Mouse (Mus musculus) kidney, embryonic 14.5 days (tissue): Measurements from ENCODE around the gene Sergef. TPM values are rescaled to one million over a fixed set of nuclear protein-coding genes. Genes with fewer than 3 reads are reported as not detected.

Source experiments
- ATAC-seq: fragments of 200-750 bp; cut with Nextera tagmentation; 2 replicates; pipeline ENCODE4 v1.8.0; 2017; ENCODE audit warnings: moderate number of reproducible peaks, mild to moderate bottlenecking, moderate TSS enrichment, moderate library complexity; ENCODE audit not compliant: low FRiP score, low TSS enrichment
- H3K27ac ChIP-seq: fragments of 300-500 bp; sonication (generic); 2 replicates; pipeline ENCODE4 v1.5.1; 2014; ENCODE audit warnings: low read depth, mild to moderate bottlenecking, low read length, moderate library complexity, mixed read lengths
- H3K27me3 ChIP-seq: fragments of 300-500 bp; sonication (generic); 2 replicates; pipeline ENCODE4 v1.6.1; 2014; ENCODE audit warnings: mild to moderate bottlenecking, low read length; ENCODE audit not compliant: control insufficient read depth, insufficient read depth
- H3K36me3 ChIP-seq: fragments of 300-500 bp; sonication (generic); 2 replicates; pipeline ENCODE4 v1.6.1; 2014; ENCODE audit warnings: low read length, mixed read lengths; ENCODE audit not compliant: control insufficient read depth, insufficient read depth
- H3K4me1 ChIP-seq: fragments of 300-500 bp; sonication (generic); 2 replicates; pipeline ENCODE4 v1.6.1; 2014; ENCODE audit warnings: low read length, mixed read lengths; ENCODE audit not compliant: control insufficient read depth, insufficient read depth
- H3K4me2 ChIP-seq: fragments of 300-500 bp; sonication (generic); replicated peaks from 2 replicates; pipeline ENCODE4 v1.6.1; 2014; ENCODE audit warnings: low read depth, mild to moderate bottlenecking, low read length
- H3K4me3 ChIP-seq: fragments of 300-500 bp; sonication (generic); 2 replicates; pipeline ENCODE4 v1.5.1; 2014; ENCODE audit warnings: mild to moderate bottlenecking, low read length
- H3K9ac ChIP-seq: fragments of 300-500 bp; sonication (generic); 2 replicates; pipeline ENCODE4 v1.6.1; 2014; ENCODE audit warnings: low read depth, mild to moderate bottlenecking, low read length, moderate library complexity
- H3K9me3 ChIP-seq: fragments of 300-500 bp; sonication (generic); 2 replicates; pipeline ENCODE4 v1.6.1; 2016; ENCODE audit warnings: low read length; ENCODE audit not compliant: control insufficient read depth
- WGBS: fragments of 180-500 bp; shearing (Covaris S2); extraction: QIAGEN DNeasy Blood & Tissue Kit; methylation state at CpG from one replicate; pipeline ENCODE4 v1.1.7; 2014; 5-methylcytosine and 5-hydroxymethylcytosine counted together
- polyA plus RNA-seq: library from polyadenylated mRNA; unstranded; fragments of >200 nt; fragmentation: Nextera tagmentation; extraction: Ambion mirVana; gene quantifications from 2 replicates; pipeline ENCODE4 v1.2.1, GENCODE M21; 2014

The Sergef gene
- polyA plus RNA-seq, 1 experiment from 2014 or later: 15.7 TPM

DNA sequence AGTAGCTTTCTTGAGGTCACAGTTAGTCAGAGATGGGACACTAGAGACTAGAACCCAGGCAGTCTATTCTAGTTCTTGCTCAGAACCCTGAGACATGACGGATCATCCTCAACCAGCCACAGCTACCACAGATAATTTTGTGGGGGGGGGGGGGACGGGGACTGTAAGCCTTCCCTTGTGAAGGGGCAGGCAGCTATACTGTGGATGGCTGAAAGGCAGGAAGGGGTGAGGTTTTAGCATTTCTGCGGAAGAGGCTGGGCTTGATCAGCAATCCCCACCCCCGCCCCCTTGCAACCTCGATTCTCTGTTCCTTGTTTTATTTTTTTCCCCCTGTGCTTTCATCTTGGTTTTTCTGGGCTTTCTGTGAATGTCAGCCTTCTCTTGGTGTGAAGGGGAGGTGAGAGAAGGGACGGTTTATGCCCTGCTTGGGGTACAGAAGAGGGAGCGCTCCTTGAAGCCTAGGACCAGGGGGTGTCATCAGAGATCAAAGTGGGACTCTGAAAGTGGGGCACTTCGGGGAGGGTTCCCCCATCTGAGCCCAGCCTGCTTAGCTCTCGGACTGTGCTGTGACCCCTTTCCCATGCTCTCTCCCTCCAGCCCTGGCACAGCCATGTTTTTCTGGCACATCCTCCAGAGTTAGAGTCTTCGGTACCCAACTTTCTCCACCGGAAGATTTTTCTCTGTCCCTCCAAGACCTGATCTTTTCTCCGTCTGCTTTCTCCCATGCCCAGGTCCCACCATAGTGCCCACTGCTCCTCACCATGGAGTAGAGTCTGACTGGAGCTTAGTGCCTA is 245.7 kb downstream of the Sergef start:
- H3K4me3 ChIP-seq: no peak overlapping the region
- no peak overlapping the region for H3K27ac ChIP-seq
- no peak for ATAC-seq
- H3K27me3 ChIP-seq: peaks cover 54% of the 10 kb centered on the region
- no peaks in the 10 kb centered on the region for H3K36me3 ChIP-seq
- H3K4me2 ChIP-seq: no peak overlapping the region
- no peaks in the 10 kb centered on the region for H3K9me3 ChIP-seq
- 33% methylated on average over 12 of the region's 12 CpGs for WGBS
- H3K9ac ChIP-seq: no peak overlapping the region
- H3K4me1 ChIP-seq: peaks cover 13% of the 10 kb centered on the region

Other genes starting within 250 kb of the Sergef start
- gene Kcnc1, start 243.3 kb downstream of the Sergef start, polyA plus RNA-seq: 0.07 TPM in 1 of 2 replicates, not detected in the other
- 0.86 and 1.1 TPM in 2 replicates for gene Tph1, start 32.7 kb upstream of the Sergef start, polyA plus RNA-seq
- gene Saal1, start 70.9 kb upstream of the Sergef start, polyA plus RNA-seq: 33.6 and 37.9 TPM in 2 replicates
- 0.20 TPM in 1 of 2 replicates, not detected in the other for gene Saa3, start 75.9 kb upstream of the Sergef start, polyA plus RNA-seq
- gene Saa4, start 92.8 kb upstream of the Sergef start, polyA plus RNA-seq: not detected in 2 replicates
- 2.3 and 2.6 TPM in 2 replicates for gene Saa1, start 103.2 kb upstream of the Sergef start, polyA plus RNA-seq
- gene Saa2, start 112.0 kb upstream of the Sergef start, polyA plus RNA-seq: 0.74 TPM in 1 of 2 replicates, not detected in the other
- 11.1 and 25.6 TPM in 2 replicates for gene Hps5, start 156.3 kb upstream of the Sergef start, polyA plus RNA-seq
- gene Gtf2h1, start 156.3 kb upstream of the Sergef start, polyA plus RNA-seq: 37.0 and 43.2 TPM in 2 replicates
- 1,311 and 1,396 TPM in 2 replicates for gene Ldha, start 201.7 kb upstream of the Sergef start, polyA plus RNA-seq
- gene Ldhc, start 221.4 kb upstream of the Sergef start, polyA plus RNA-seq: not detected in 2 replicates